Mouse (Mus musculus) ES-Bruce4 (cell line): ENCODE measurements around the gene Gimap8. TPM values are rescaled to one million over a fixed set of nuclear protein-coding genes. Genes with fewer than 3 reads are reported as not detected.

Source experiments
- H3K27ac ChIP-seq: 2 replicates; pipeline ENCODE4 v1.5.1; 2012; ENCODE audit warnings: low read length, inconsistent platforms; ENCODE audit not compliant: insufficient read depth
- H3K27me3 ChIP-seq: 2 replicates; pipeline ENCODE4 v1.6.1; 2012; ENCODE audit warnings: mild to moderate bottlenecking, low read length, inconsistent platforms; ENCODE audit not compliant: control insufficient read depth, poor library complexity, insufficient read depth, severe bottlenecking
- H3K36me3 ChIP-seq: 2 replicates; pipeline ENCODE4 v1.6.1; 2012; ENCODE audit warnings: inconsistent platforms, mild to moderate bottlenecking, low read length, moderate library complexity; ENCODE audit not compliant: control insufficient read depth, poor library complexity, insufficient read depth, severe bottlenecking
- H3K4me1 ChIP-seq: one replicate; pipeline ENCODE4 v1.8.1; 2011; ENCODE audit warnings: low read length; ENCODE audit not compliant: control insufficient read depth, insufficient read depth
- H3K4me3 ChIP-seq: 2 replicates; pipeline ENCODE4 v1.5.1; 2011; ENCODE audit warnings: low read depth, mild to moderate bottlenecking, low read length
- H3K9ac ChIP-seq: 2 replicates; pipeline ENCODE4 v1.6.1; 2012; ENCODE audit warnings: low read depth, mild to moderate bottlenecking, inconsistent platforms; ENCODE audit not compliant: poor library complexity, severe bottlenecking
- H3K9me3 ChIP-seq: replicated peaks from 2 replicates; pipeline ENCODE4 v1.6.1; 2012; ENCODE audit warnings: mild to moderate bottlenecking, low read length, inconsistent platforms; ENCODE audit not compliant: control insufficient read depth, poor library complexity, insufficient read depth, severe bottlenecking
- CTCF ChIP-seq: IDR thresholded peaks from one replicate; pipeline ENCODE4 v1.8.1; 2011; ENCODE audit warnings: low read depth, low read length
- EP300 ChIP-seq: IDR thresholded peaks from 2 replicates; pipeline ENCODE4 v1.6.1; 2011; ENCODE audit warnings: low read depth, low read length; ENCODE audit not compliant: insufficient read depth
- POLR2A ChIP-seq: IDR thresholded peaks from one replicate; pipeline ENCODE4 v1.8.1; 2011; ENCODE audit warnings: low read length; ENCODE audit not compliant: insufficient read depth
- polyA plus RNA-seq: library from polyadenylated mRNA; stranded (reverse); fragments of >200 nt; gene quantifications from 2 replicates; pipeline ENCODE4 v1.2.4, GENCODE M21; 2011; ENCODE audit warnings: low read depth; ENCODE audit not compliant: missing spikeins, insufficient read depth, insufficient read length

The Gimap8 gene
- polyA plus RNA-seq, 1 experiment = 0.31 TPM

DNA sequence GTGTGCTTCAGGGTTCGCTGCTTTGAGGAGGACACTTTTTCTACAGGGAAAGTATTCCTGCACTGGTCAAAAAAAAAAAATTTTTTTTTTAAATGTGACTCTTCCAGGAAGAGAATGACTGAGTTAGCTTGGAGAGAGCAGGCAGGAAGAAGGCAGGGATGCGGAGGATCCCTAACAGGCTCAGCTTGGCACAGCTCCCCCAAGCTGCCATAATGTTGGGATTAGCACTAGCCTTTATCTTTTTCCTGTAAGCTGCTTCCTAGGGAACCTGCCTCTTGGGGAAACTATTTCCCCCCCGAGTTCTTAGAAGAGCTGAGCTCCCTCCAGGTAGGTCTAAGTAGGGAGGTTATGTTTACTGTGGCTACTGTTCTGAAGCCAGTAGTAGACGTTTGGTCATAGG is 37.8 kb downstream of the Gimap8 start:
- no peaks in the 10 kb centered on the region for H3K4me1 ChIP-seq
- no peaks in the 10 kb centered on the region for H3K9me3 ChIP-seq
- no peaks in the 10 kb centered on the region for H3K27me3 ChIP-seq
- H3K36me3 ChIP-seq = no peaks in the 10 kb centered on the region
- H3K9ac ChIP-seq = no peak overlapping the region
- no peak overlapping the region for H3K4me3 ChIP-seq
- no peak overlapping the region for H3K27ac ChIP-seq
- TF ChIP-seq CTCF (no peak), EP300 (no peak), POLR2A (no peak)

DNA sequence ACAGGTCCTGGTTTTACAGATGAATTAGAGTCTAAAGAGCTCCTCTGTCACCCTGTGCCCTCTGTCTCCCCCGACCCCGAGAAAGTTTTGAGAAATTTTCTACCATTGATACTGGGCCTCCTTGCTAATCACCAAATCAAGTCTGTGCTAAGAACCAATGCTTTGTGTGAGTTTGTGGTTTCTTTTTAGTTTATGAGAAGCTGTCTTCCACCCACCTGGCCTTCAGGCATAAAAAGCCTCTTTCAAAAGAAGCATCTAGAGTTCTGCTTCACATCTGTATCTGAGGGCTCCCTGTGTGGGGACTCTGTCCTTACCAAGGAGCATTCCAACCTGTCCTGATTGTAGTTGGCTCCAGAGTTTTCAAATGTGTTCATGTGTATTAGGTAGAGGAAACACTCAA is 38.2 kb downstream of the Gimap8 start:
- TF ChIP-seq EP300 = no peak
- TF ChIP-seq POLR2A = no peak
- no peak for TF ChIP-seq CTCF
- Histone ChIP-seq H3K4me3 (no peak overlapping the region), H3K9ac (no peak overlapping the region)

DNA sequence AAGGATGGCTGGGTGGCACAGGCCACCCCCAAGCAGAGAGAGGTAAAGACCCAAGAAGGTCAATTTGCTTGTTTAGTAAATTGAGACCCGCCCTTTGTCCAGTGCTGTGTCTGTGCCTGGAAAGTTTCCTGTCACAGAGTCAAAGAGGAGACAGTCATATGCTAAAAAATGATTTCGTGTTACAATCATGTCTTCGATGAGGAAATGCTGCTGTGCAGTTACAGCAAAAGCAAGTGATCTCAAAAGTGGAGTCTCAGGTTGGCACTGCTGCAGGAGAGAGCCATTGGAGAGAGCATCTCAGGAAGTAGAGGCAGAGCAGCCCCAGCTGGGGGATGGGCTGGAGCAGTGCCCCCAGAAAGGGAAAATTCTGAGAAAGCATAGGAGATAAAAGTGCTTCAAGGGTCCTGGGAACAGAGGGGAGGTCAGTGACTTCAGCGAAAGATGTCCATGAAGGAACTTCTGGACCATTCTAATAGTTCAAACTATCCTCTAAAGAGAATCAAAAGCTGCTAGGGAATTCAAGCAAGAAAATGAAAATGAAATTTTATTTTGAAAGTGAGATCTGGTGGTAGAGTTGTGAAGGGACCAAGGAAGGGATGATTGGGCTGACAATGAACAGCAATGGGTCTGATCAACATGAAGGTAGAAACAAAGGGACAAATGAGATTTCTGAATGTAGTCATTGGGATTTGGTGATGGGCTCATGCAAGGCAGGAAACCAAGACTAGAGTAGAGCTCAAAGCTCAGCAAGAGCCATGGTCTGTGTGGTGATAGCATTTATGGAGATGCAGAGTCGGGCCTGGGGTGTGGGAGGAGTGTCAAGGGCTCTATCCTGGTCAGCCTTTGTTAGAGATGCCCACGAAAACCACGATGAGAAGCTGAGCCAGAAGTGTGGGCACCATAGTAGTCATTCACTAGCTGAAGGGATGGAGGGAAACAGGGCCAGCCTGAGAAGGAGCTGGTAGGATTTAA is 38.9 kb downstream of the Gimap8 start:
- Histone ChIP-seq H3K27me3 (no peaks in the 10 kb centered on the region), H3K9me3 (no peaks in the 10 kb centered on the region), H3K4me3 (no peak overlapping the region), H3K9ac (no peak overlapping the region), H3K4me1 (no peaks in the 10 kb centered on the region), H3K36me3 (no peaks in the 10 kb centered on the region), H3K27ac (no peak overlapping the region)
- TF ChIP-seq CTCF (no peak), EP300 (no peak), POLR2A (no peak)

More for the DNA sequence above, 38.2 kb downstream of the Gimap8 start:
- Histone ChIP-seq H3K36me3 (no peaks in the 10 kb centered on the region), H3K27me3 (no peaks in the 10 kb centered on the region), H3K4me1 (no peaks in the 10 kb centered on the region), H3K27ac (no peak overlapping the region), H3K9me3 (no peaks in the 10 kb centered on the region)

DNA sequence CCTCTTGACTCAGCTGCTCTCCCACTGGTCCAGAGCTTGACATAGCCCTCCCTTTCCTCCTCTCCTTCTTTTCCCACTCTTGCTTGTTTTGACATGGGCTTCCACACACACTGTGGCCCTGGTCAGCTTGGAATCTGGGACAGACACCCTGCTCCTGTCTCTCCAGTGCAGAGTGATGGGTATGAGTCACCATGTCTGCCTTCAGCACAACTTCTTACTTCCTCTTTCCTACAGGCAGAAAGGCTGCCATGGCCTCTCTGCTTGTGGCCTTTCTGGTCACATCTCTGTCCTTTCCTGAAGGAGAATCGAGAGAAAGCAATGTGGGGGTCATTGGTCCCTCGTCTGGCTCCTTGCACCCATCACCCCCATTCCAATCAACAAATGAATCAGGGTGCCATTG is 40.0 kb downstream of the Gimap8 start:
- Histone ChIP-seq H3K9me3 (no peaks in the 10 kb centered on the region), H3K27me3 (no peaks in the 10 kb centered on the region; the same call in 1 of the 2 replicates), H3K4me1 (no peaks in the 10 kb centered on the region), H3K27ac (no peak overlapping the region), H3K36me3 (no peaks in the 10 kb centered on the region), H3K9ac (no peak overlapping the region), H3K4me3 (no peak overlapping the region)
- TF ChIP-seq CTCF (no peak), POLR2A (no peak), EP300 (no peak)

DNA sequence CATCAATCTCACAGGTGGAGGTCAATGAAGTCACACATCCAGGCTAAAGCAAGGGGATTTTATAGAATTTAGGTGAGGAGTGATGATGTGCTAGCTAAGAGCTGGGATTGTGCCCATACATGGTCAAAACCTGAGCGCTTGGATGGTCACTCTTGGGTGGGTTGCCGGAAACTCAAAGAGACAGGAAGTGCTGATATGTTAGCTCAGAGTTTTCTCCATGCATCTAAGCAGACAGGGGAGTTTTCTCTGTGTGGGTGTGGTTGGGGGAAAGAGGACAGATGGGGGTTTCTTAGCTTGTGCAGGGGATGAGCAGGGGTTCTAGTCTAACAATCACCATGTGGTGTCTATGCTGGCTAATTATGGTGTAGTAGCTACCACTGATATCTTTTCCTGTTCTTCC is 42.3 kb downstream of the Gimap8 start:
- H3K4me3 ChIP-seq = no peak overlapping the region
- H3K4me1 ChIP-seq = no peaks in the 10 kb centered on the region
- no peak for TF ChIP-seq CTCF
- TF ChIP-seq EP300 = no peak
- TF ChIP-seq POLR2A = no peak
- no peak overlapping the region for H3K9ac ChIP-seq
- H3K27me3 ChIP-seq = no peaks in the 10 kb centered on the region; the same call in 1 of the 2 replicates
- H3K9me3 ChIP-seq = no peaks in the 10 kb centered on the region
- H3K36me3 ChIP-seq = no peaks in the 10 kb centered on the region
- no peak overlapping the region for H3K27ac ChIP-seq

DNA sequence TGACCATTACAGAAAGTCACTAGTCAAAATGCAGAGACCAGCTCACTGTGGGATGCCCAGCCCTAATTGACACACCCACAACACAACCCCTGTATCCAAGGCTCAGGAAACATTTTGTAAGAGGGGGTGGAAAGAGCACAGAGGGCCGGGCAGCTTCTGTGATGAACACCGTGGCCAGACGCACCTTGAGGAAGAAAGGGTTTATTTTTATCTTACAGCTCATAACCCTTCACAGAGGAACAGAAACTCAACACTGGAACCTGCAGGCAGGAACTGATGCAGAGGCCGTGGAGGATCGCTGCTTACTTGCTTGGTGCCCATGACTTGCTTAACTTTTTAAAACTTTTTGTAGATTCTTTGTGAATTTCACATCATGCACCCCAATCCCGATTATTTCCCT is 45.9 kb downstream of the Gimap8 start:
- H3K4me3 ChIP-seq = no peak overlapping the region
- no peaks in the 10 kb centered on the region for H3K9me3 ChIP-seq
- H3K27ac ChIP-seq = no peak overlapping the region
- H3K9ac ChIP-seq = no peak overlapping the region
- H3K27me3 ChIP-seq = no peaks in the 10 kb centered on the region; the same call in 1 of the 2 replicates
- TF ChIP-seq POLR2A (no peak), EP300 (no peak), CTCF (no peak)
- no peaks in the 10 kb centered on the region for H3K36me3 ChIP-seq
- H3K4me1 ChIP-seq = no peaks in the 10 kb centered on the region
